Mouse (Mus musculus) adrenal gland, postnatal 4 days (tissue): ENCODE results near the gene Pomp. TPM values are rescaled to one million over a fixed set of nuclear protein-coding genes. Genes with fewer than 3 reads are reported as not detected.

Experiments used
- DNase-seq, 2 experiments: peaks; one replicate each; pipeline ENCODE4 v3.0.0; 2021 to 2022; ENCODE audit warnings: low spot score in 2 of 2, mixed read lengths in 2 of 2
- total RNA-seq, 2 experiments: library from RNA; stranded (reverse); gene quantifications; 2 replicates each; pipeline ENCODE4 v1.2.3; 2021

The Pomp gene
- total RNA-seq, 2 experiments from 2014 or later, result 147 to 177 TPM

- no peak for DNase-seq
These were observed 38.0 kb downstream of the Pomp start for GRCm38 (mm10) chr5:147898254-147898653.

DNA sequence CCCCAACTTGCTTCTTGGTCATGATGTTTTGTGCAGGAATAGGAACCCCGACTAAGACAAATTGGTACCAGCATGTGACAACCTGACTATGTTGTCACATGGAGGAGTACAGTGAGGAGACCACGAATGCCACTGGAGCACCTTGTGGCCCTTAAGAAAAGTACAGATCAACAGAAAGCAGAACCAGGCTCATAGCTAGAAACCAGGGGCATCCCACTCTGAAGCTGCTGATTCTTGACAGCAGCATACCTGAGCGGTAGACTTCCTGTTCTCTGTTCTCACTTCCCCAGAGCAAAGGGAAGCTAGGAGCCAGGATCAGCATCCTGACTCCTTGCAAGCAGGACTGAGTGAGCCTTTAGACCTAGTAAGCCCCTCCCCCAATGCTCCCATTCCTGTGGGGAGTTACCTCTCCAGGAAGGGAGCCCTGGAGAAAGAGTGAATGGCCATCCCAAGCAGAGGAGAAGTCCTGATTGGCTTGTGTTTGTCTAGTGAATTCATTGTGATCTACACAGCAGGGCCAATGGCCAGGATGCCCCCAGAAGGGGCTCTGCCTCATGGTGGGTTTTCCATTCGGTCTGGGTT, 38.8 kb downstream of the Pomp start:
- no peak for DNase-seq

DNA sequence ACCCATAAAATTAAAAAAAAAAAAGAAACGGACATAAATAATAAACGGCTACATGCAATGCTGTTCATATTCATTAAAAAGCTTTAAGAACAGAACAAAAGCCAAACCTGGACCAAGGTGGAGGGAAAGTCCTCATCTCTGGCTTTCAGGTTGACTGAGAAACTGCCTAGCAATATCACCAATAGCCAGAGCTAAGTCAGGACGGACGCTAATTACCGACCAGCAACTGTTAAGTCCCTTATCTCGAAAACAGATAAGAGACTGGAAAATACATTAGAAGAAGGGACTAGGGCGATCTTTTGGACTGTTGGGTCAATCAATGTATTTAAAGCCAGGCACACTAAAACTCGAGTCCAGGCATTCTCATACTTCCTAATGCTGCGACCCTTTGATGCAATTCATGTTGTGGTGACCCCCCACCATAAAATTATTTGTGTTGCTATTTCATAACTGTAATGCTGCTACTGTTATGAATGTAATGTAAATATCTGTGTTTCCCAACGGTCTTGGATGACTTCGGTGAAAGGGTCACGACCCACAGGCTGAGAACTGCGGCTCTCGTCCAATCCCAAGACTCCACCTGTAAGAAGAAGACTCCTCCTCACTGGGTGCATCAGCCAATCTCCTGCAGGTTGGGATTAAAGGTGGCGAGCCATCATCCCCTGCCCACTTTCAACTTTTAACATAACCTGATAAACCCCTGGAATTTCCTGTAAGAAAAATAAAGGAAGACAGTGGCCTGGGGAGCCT, 41.9 kb downstream of the Pomp start:
- DNase-seq, result no peak

GRCm38 (mm10) chr5:147903166-147903565, 42.9 kb downstream of the Pomp start:
- DNase-seq, result no peak

GRCm38 (mm10) chr5:147907144-147907543, 46.9 kb downstream of the Pomp start:
- no peak for DNase-seq

GRCm38 (mm10) chr5:147907851-147908250, 47.6 kb downstream of the Pomp start:
- DNase-seq, result no peak

DNA sequence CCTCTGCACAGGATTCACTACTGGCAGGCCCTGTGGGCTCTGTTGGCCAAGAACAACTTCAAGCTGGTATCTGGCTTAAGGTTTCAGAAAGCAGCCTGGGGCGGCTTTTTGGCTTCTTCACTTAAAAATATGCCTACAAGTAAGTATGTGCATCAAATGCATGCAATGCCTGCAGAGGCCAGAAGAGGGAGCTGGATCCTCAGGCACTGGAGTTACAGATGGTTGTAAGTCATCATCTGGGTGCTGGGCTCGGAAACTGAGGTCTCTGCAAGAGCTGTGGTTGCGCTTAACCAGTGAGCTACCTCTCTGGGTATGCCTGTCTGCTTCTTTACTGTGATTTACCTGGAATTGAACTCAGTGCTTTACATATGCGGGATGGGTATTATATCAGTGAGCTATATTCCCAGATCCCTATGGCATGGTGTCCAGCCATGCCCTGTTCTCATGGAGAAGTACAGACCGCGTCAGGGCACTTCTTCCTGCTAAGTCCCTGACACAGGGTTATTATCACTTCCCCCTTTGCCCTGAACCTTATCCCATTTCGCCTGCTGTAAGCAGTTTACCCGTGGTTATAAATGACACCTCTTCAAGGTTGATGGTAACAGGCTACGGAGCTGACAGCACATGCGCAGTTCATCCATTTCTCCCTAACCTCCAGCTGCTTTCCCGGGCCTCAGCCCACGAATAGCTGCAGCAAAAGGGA, 50.7 kb downstream of the Pomp start:
- DNase-seq, result no peak

- no peak for DNase-seq
These were observed 51.5 kb downstream of the Pomp start for GRCm38 (mm10) chr5:147911744-147912143.

DNA sequence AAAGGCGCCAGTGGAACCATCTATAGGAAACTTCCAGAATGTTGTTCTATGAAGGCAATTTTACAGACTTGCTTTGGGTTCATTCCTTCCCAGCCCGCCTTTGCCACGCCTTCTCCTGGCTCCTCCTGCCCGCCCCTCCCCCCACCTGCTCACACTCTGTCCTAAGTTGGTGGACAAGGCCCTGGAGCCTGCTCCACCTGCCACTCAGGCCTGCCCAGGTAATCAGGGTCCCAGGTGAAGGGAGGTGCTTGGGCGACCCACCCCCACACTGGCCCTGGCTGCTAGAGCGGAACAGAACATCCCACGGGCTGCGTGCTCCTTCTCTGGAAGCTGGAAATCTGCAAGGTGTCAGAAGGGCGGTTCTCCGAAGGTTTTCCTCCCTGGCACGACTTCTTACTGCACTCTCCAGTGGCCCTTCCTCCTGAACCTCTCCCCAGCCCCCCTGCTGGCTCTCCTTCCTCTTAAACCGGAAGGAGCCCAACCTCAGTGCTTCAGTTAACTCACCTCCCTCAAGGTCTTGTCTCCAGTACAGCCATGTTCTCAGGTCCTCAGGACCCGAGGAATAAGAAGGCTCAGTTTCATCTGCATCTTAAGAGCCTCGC, 53.1 kb downstream of the Pomp start:
- no peak for DNase-seq

DNA sequence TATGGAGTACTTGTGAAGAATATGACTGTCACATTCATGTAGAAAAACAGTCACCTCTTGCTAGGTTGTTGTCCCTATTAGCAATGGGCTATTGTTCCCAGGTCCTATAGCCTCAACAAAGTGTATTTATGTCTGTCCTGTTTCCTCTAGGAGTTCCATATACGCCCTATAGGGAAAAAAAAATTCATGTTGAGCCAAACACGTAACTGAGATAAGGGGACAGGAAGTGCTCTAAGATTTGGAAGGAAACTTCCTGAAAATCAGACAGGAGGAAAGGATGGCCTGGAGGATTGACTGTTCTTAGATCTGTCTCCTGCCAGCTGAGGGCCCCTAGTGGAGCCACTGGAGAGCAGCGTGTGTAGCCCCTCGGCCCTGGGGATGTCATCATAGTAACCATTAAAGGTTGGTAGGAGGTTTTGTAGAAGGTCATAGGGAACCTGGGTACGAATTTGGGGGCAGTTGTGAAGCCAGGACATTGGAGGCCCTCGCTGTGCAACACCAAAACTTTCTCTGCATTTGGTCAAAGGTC, 54.8 kb downstream of the Pomp start:
- no peak for DNase-seq

- no peak for DNase-seq
These were observed 55.9 kb downstream of the Pomp start for GRCm38 (mm10) chr5:147916171-147916570.

- DNase-seq, result no peak
These were observed 58.0 kb downstream of the Pomp start for GRCm38 (mm10) chr5:147918044-147918846.

GRCm38 (mm10) chr5:147924621-147925020, 64.4 kb downstream of the Pomp start:
- DNase-seq, result no peak

Other genes starting within 250 kb of the Pomp start
- gene Flt1, start 134.4 kb upstream of the Pomp start, total RNA-seq, result 10 to 100 TPM; 31.5 TPM
- gene Slc46a3, start 34.4 kb downstream of the Pomp start, total RNA-seq, result 1 to 10 TPM; 7.7 to 8.0 TPM
- gene Mtus2, start 96.9 kb downstream of the Pomp start, total RNA-seq, result 1 to 10 TPM; 5.9 to 7.5 TPM